In the genomic region with DNA sequence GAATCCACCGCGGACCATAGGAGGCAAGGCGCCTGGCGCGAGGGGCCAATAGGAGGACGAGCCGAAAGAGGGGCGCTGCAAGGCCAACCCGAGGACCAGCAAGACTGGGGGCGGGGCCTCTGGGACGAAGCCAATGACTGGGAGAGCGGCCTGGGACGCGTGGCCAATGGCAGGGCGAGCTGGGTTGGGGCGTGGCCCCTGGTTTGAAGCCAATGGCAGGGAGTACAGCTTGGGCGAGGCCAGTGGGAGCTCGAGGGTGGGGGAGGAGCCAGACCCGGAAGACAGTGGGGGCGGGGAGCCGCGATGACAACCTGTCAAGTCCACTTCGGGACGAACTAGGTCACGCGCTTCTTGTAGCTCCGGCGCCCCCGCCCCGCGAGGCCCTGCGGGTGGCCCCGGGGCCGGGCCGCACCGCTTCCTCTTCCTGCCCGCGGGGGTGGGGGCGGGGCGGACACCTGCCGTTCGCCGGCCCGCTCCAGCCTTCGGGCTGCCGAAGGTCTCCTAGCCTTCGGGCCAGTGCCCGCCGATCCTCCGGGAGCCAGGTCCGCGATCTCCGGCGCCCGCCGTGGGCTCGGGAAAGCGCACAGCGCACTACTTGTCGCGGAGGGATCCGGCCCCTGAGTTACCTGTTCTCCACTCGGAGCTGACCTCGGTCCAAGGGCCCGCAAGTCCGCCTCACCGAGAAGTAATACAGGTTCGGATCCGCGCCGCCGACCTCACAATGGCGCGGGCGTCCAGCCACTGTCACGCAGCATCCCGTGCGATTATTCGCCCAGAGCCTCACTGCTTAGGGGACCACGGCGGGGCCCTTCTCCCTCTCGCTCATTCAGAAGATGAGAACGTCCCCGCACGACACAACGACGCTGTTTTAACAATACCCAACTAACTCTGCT, we compare ENCODE assay signal across 7 mouse cellular contexts. TPM values are rescaled to one million over a fixed set of nuclear protein-coding genes. Genes with fewer than 3 reads are reported as not detected.
DNase-seq lines count a peak whose midpoint lies in the region; ATAC-seq lines count a peak whose summit lies in the region.

No protein-coding gene starts in this region.

- intact Hi-C loops in left cerebral cortex, postnatal 36 days (cut with DNase I) = loop anchor here (1.0 to 5.0 kb wide), 2 partner anchors 30 to 102 kb away; no protein-coding TSS in a partner anchor

- under 1% methylated on average over 87 of the region's 87 CpGs for WGBS in intestine, embryonic 16.5 days
- under 1% methylated on average over 76 of the region's 87 CpGs for WGBS in midbrain, embryonic 11.5 days

- peak; percentile 100 for DNase-seq in adrenal gland, adult 8-10 months
- peak; percentile 99 for DNase-seq in embryo, embryonic 9.5 days (ENCODE audit: extremely low spot score)
- peak; percentile 100 for DNase-seq in gastrocnemius, postnatal 4 days (ENCODE audit: low spot score in 2 of 2)
- peak; percentile 100 for DNase-seq in left cerebral cortex, postnatal 36 days (ENCODE audit: low spot score in 2 of 2)
- DNase-seq in midbrain, embryonic 11.5 days (ENCODE audit: low spot score, missing footprints) = peak; percentile 100
- DNase-seq in skeletal muscle tissue, adult 2 months (ENCODE audit: low read depth, low spot score) = peak; percentile 100

- H3K36me3 ChIP-seq in intestine, embryonic 16.5 days (ENCODE audit: control insufficient read depth, insufficient read depth, low read length) = no peaks in the 10 kb centered on the region
- no peaks in the 10 kb centered on the region for H3K36me3 ChIP-seq in midbrain, embryonic 11.5 days (ENCODE audit: control insufficient read depth, insufficient read depth, low read length)

- peaks cover 18% of the 10 kb centered on the region for H3K4me1 ChIP-seq in intestine, embryonic 16.5 days (ENCODE audit: control insufficient read depth, insufficient read depth, low read length)
- H3K4me1 ChIP-seq in midbrain, embryonic 11.5 days (ENCODE audit: control insufficient read depth, insufficient read depth, low read length) = peaks cover 4% of the 10 kb centered on the region

- no peaks in the 10 kb centered on the region for H3K27me3 ChIP-seq in intestine, embryonic 16.5 days (replicated peaks; ENCODE audit: control insufficient read depth, insufficient read depth, low read length)
- H3K27me3 ChIP-seq in midbrain, embryonic 11.5 days (ENCODE audit: control insufficient read depth, insufficient read depth, low read length) = no peaks in the 10 kb centered on the region

- H3K4me3 ChIP-seq in intestine, embryonic 16.5 days (ENCODE audit: low read length) = peak overlapping the region; percentile 77
- peak overlapping the region; percentile 60 for H3K4me3 ChIP-seq in midbrain, embryonic 11.5 days (ENCODE audit: low read depth, low read length)

- H3K9ac ChIP-seq in intestine, embryonic 16.5 days (ENCODE audit: low read depth, low read length) = peak overlapping the region; percentile 87
- peak overlapping the region; percentile 72 for H3K9ac ChIP-seq in midbrain, embryonic 11.5 days (ENCODE audit: low read length)

- H3K27ac ChIP-seq in intestine, embryonic 16.5 days (ENCODE audit: low read length) = peak overlapping the region; percentile 99
- peak overlapping the region; percentile 90 for H3K27ac ChIP-seq in midbrain, embryonic 11.5 days (ENCODE audit: low read depth, low read length)

- peak overlapping the region; percentile 62 for H3K4me2 ChIP-seq in intestine, embryonic 16.5 days (ENCODE audit: low read depth, low read length)
- H3K4me2 ChIP-seq in midbrain, embryonic 11.5 days = peak overlapping the region; percentile 69

- H3K9me3 ChIP-seq in intestine, embryonic 16.5 days (ENCODE audit: control insufficient read depth, low read length) = no peaks in the 10 kb centered on the region
- H3K9me3 ChIP-seq in midbrain, embryonic 11.5 days (ENCODE audit: control insufficient read depth, low read length) = no peaks in the 10 kb centered on the region

- peak; percentile 98 for ATAC-seq in intestine, embryonic 16.5 days
- ATAC-seq in midbrain, embryonic 11.5 days (ENCODE audit: low FRiP score) = peak; percentile 100

RNA-seq across cellular contexts. Expression of gene Cct8l1, which starts 13.9 kb away (rescaled TPM):
- under 1 TPM in 2 of 4 experiments, not detected in 2; 0.13 to 0.14 TPM for total RNA-seq in adrenal gland, adult 8-10 months (2022)
- total RNA-seq in gastrocnemius, postnatal 4 days (2021) = not detected
- polyA plus RNA-seq in intestine, embryonic 16.5 days (2015; fragmentation: Nextera tagmentation; extraction: Ambion mirVana) = not detected in 2 replicates
- total RNA-seq in left cerebral cortex, postnatal 36 days (2021) = under 1 TPM in 1 of 2 experiments, not detected in 1; 0.27 TPM
- not detected in 2 replicates for polyA plus RNA-seq in midbrain, embryonic 11.5 days (2014; fragmentation: Nextera tagmentation; extraction: Ambion mirVana)

RNA-seq across cellular contexts. Expression of gene Kmt2c, which starts 31.2 kb away (rescaled TPM):
- total RNA-seq in adrenal gland, adult 8-10 months (2022) = 10 to 100 TPM; 48.3 to 91.2 (median 68.8) TPM
- 10 to 100 TPM; 50.8 to 50.9 TPM for total RNA-seq in gastrocnemius, postnatal 4 days (2021)
- polyA plus RNA-seq in intestine, embryonic 16.5 days (2015; fragmentation: Nextera tagmentation; extraction: Ambion mirVana) = 8.1 and 9.0 TPM in 2 replicates
- 10 to 100 TPM; 55.0 to 78.4 TPM for total RNA-seq in left cerebral cortex, postnatal 36 days (2021)
- 19.2 and 22.3 TPM in 2 replicates for polyA plus RNA-seq in midbrain, embryonic 11.5 days (2014; fragmentation: Nextera tagmentation; extraction: Ambion mirVana)

Comparison
In these comparisons a context has a peak if more than half of its experiments do, and no peak if none do; other contexts are left out.
1. Peak in every context shown above with its lines: DNase-seq, ATAC-seq, H3K4me3 ChIP-seq and H3K27ac ChIP-seq.